Mouse (Mus musculus) hindbrain, embryonic 15.5 days (tissue): ENCODE data around the gene Zfr. TPM values are rescaled to one million over a fixed set of nuclear protein-coding genes. Genes with fewer than 3 reads are reported as not detected.
"Not testable (repeated sequence)": the region's sequence is repeated elsewhere in the genome, so short reads cannot be mapped to it uniquely, and the experiment has no call there.

Source experiments
- ATAC-seq: fragments of 200-750 bp; cut with Nextera tagmentation; 2 replicates; pipeline ENCODE4 v1.8.0; 2017; ENCODE audit warnings: low read depth, moderate number of reproducible peaks, moderate TSS enrichment; ENCODE audit not compliant: low FRiP score
- H3K27ac ChIP-seq: fragments of 300-500 bp; sonication (generic); replicated peaks from 2 replicates; pipeline ENCODE4 v1.5.1; 2015; ENCODE audit warnings: mild to moderate bottlenecking, inconsistent platforms
- H3K27me3 ChIP-seq: fragments of 300-500 bp; sonication (generic); 2 replicates; pipeline ENCODE4 v1.6.1; 2015; ENCODE audit warnings: control low read depth, inconsistent platforms
- H3K36me3 ChIP-seq: fragments of 300-500 bp; sonication (generic); 2 replicates; pipeline ENCODE4 v1.6.1; 2015; ENCODE audit warnings: control low read depth, inconsistent platforms
- H3K4me1 ChIP-seq: fragments of 300-500 bp; sonication (generic); replicated peaks from 2 replicates; pipeline ENCODE4 v1.6.1; 2015; ENCODE audit warnings: control low read depth, inconsistent platforms
- H3K4me2 ChIP-seq: fragments of 300-500 bp; sonication (generic); 2 replicates; pipeline ENCODE4 v1.6.1; 2015; ENCODE audit warnings: moderate library complexity, mild to moderate bottlenecking, inconsistent platforms
- H3K4me3 ChIP-seq: fragments of 300-500 bp; sonication (generic); 2 replicates; pipeline ENCODE4 v1.5.1; 2015; ENCODE audit warnings: mild to moderate bottlenecking, inconsistent platforms
- H3K9ac ChIP-seq: fragments of 300-500 bp; sonication (generic); 2 replicates; pipeline ENCODE4 v1.6.1; 2015; ENCODE audit warnings: inconsistent platforms
- H3K9me3 ChIP-seq: fragments of 300-500 bp; sonication (generic); 2 replicates; pipeline ENCODE4 v1.6.1; 2016; ENCODE audit warnings: control low read depth, inconsistent platforms
- WGBS: fragments of 180-500 bp; shearing (Covaris S2); methylation state at CpG from one replicate; pipeline ENCODE4 v1.1.7; 2015; 5-methylcytosine and 5-hydroxymethylcytosine counted together
- polyA plus RNA-seq: library from polyadenylated mRNA; unstranded; fragments of >200 nt; fragmentation: Nextera tagmentation; extraction: Ambion mirVana; gene quantifications from 2 replicates; pipeline ENCODE4 v1.2.1, GENCODE M21; 2015

Gene Zfr
- polyA plus RNA-seq, 1 experiment from 2014 or later: 153 TPM

GRCm38 (mm10) chr15:12211577-12211976, 93.9 kb downstream of the Zfr start:
- H3K4me2 ChIP-seq: no peak overlapping the region

GRCm38 (mm10) chr15:12212266-12212665, 94.6 kb downstream of the Zfr start:
- Histone ChIP-seq H3K9ac (no peak overlapping the region), H3K27me3 (no peaks in the 10 kb centered on the region), H3K36me3 (no peaks in the 10 kb centered on the region), H3K4me2 (no peak overlapping the region), H3K4me1 (peaks cover 26% of the 10 kb centered on the region), H3K4me3 (no peak overlapping the region), H3K27ac (no peak overlapping the region), H3K9me3 (no peaks in the 10 kb centered on the region)
- ATAC-seq: no peak
- WGBS: 81% methylated on average over 1 of the region's 1 CpGs

More at GRCm38 (mm10) chr15:12211577-12211976, 93.9 kb downstream of the Zfr start:
- Histone ChIP-seq H3K4me1 (peaks cover 32% of the 10 kb centered on the region), H3K27ac (no peak overlapping the region), H3K9ac (no peak overlapping the region), H3K36me3 (no peaks in the 10 kb centered on the region), H3K9me3 (no peaks in the 10 kb centered on the region), H3K4me3 (no peak overlapping the region), H3K27me3 (no peaks in the 10 kb centered on the region)
- WGBS: 62% methylated on average over 8 of the region's 8 CpGs
- peak; percentile 54; the same call in 1 of the 2 replicates for ATAC-seq

GRCm38 (mm10) chr15:12214531-12215414, 97.1 kb downstream of the Zfr start:
- no peak overlapping the region for H3K4me2 ChIP-seq
- no peak overlapping the region for H3K9ac ChIP-seq
- no peak overlapping the region for H3K4me3 ChIP-seq
- H3K27ac ChIP-seq: no peak overlapping the region
- no peaks in the 10 kb centered on the region for H3K9me3 ChIP-seq
- 69% methylated on average over 14 of the region's 14 CpGs for WGBS
- peaks cover 15% of the 10 kb centered on the region for H3K4me1 ChIP-seq
- H3K36me3 ChIP-seq: no peaks in the 10 kb centered on the region
- no peak for ATAC-seq
- no peaks in the 10 kb centered on the region for H3K27me3 ChIP-seq

- Histone ChIP-seq H3K27me3 (no peaks in the 10 kb centered on the region), H3K9me3 (no peaks in the 10 kb centered on the region), H3K9ac (no peak overlapping the region), H3K4me3 (no peak overlapping the region), H3K4me2 (no peak overlapping the region), H3K36me3 (no peaks in the 10 kb centered on the region), H3K4me1 (peaks cover 15% of the 10 kb centered on the region), H3K27ac (no peak overlapping the region)
- WGBS: 87% methylated on average over 5 of the region's 5 CpGs
- ATAC-seq: no peak
Measured at GRCm38 (mm10) chr15:12215415-12215718, 97.7 kb downstream of the Zfr start.

GRCm38 (mm10) chr15:12216119-12216518, 98.5 kb downstream of the Zfr start:
- WGBS: 94% methylated on average over 8 of the region's 8 CpGs
- no peak for ATAC-seq
- H3K36me3 ChIP-seq: no peaks in the 10 kb centered on the region

GRCm38 (mm10) chr15:12216798-12217197, 99.2 kb downstream of the Zfr start:
- Histone ChIP-seq H3K4me2 (no peak overlapping the region), H3K36me3 (no peaks in the 10 kb centered on the region), H3K4me1 (peaks cover 14% of the 10 kb centered on the region), H3K9ac (no peak overlapping the region), H3K4me3 (no peak overlapping the region), H3K27ac (no peak overlapping the region), H3K27me3 (no peaks in the 10 kb centered on the region), H3K9me3 (no peaks in the 10 kb centered on the region)
- 83% methylated on average over 13 of the region's 13 CpGs for WGBS
- no peak for ATAC-seq

More at GRCm38 (mm10) chr15:12216119-12216518, 98.5 kb downstream of the Zfr start:
- Histone ChIP-seq H3K4me2 (no peak overlapping the region), H3K4me1 (peaks cover 15% of the 10 kb centered on the region), H3K9me3 (no peaks in the 10 kb centered on the region), H3K9ac (no peak overlapping the region), H3K27me3 (no peaks in the 10 kb centered on the region), H3K27ac (no peak overlapping the region), H3K4me3 (no peak overlapping the region)

GRCm38 (mm10) chr15:12217332-12217731, 99.7 kb downstream of the Zfr start:
- not testable (repeated sequence) for H3K9ac ChIP-seq, H3K27ac ChIP-seq, H3K36me3 ChIP-seq, H3K4me3 ChIP-seq, H3K9me3 ChIP-seq, H3K4me2 ChIP-seq, ATAC-seq, H3K27me3 ChIP-seq
- 83% methylated on average over 3 of the region's 3 CpGs for WGBS
- peaks cover 19% of the 10 kb centered on the region for H3K4me1 ChIP-seq

- 34% methylated on average over 5 of the region's 5 CpGs for WGBS
- Histone ChIP-seq H3K27me3 (no peaks in the 10 kb centered on the region), H3K4me1 (peaks cover 24% of the 10 kb centered on the region), H3K4me3 (no peak overlapping the region), H3K9me3 (no peaks in the 10 kb centered on the region), H3K36me3 (no peaks in the 10 kb centered on the region), H3K9ac (no peak overlapping the region), H3K27ac (no peak overlapping the region), H3K4me2 (no peak overlapping the region)
- no peak for ATAC-seq
Measured at GRCm38 (mm10) chr15:12217849-12218248, 100.2 kb downstream of the Zfr start.

GRCm38 (mm10) chr15:12218583-12219382, 101.2 kb downstream of the Zfr start:
- no peak overlapping the region for H3K4me3 ChIP-seq
- WGBS: 91% methylated on average over 11 of the region's 11 CpGs
- H3K4me1 ChIP-seq: peaks cover 30% of the 10 kb centered on the region
- no peaks in the 10 kb centered on the region for H3K36me3 ChIP-seq
- H3K4me2 ChIP-seq: no peak overlapping the region
- no peak overlapping the region for H3K27ac ChIP-seq
- H3K27me3 ChIP-seq: no peaks in the 10 kb centered on the region
- H3K9ac ChIP-seq: no peak overlapping the region
- ATAC-seq: no peak
- no peaks in the 10 kb centered on the region for H3K9me3 ChIP-seq

- Histone ChIP-seq H3K4me1 (peaks cover 21% of the 10 kb centered on the region), H3K9me3 (no peaks in the 10 kb centered on the region), H3K36me3 (no peaks in the 10 kb centered on the region), H3K4me2 (no peak overlapping the region), H3K27ac (no peak overlapping the region), H3K27me3 (no peaks in the 10 kb centered on the region), H3K4me3 (no peak overlapping the region), H3K9ac (no peak overlapping the region)
- no peak for ATAC-seq
- WGBS: 86% methylated on average over 13 of the region's 13 CpGs
Measured at GRCm38 (mm10) chr15:12221131-12221530, 103.5 kb downstream of the Zfr start.

- H3K36me3 ChIP-seq: no peaks in the 10 kb centered on the region
- H3K4me2 ChIP-seq: no peak overlapping the region
- H3K9me3 ChIP-seq: no peaks in the 10 kb centered on the region
- no peaks in the 10 kb centered on the region for H3K27me3 ChIP-seq
- H3K4me1 ChIP-seq: peaks cover 21% of the 10 kb centered on the region
- WGBS: 8% methylated on average over 8 of the region's 8 CpGs
- H3K4me3 ChIP-seq: no peak overlapping the region
- no peak; the same call in 1 of the 2 replicates for ATAC-seq
- H3K9ac ChIP-seq: no peak overlapping the region
- no peak overlapping the region for H3K27ac ChIP-seq
Measured at GRCm38 (mm10) chr15:12222564-12223302, 105.1 kb downstream of the Zfr start.

- Histone ChIP-seq H3K9ac (no peak overlapping the region), H3K4me3 (no peak overlapping the region), H3K36me3 (no peaks in the 10 kb centered on the region), H3K4me1 (peaks cover 23% of the 10 kb centered on the region), H3K27me3 (no peaks in the 10 kb centered on the region), H3K27ac (no peak overlapping the region), H3K4me2 (no peak overlapping the region), H3K9me3 (no peaks in the 10 kb centered on the region)
- WGBS: 51% methylated on average over 6 of the region's 6 CpGs
- ATAC-seq: no peak
Measured at GRCm38 (mm10) chr15:12223393-12223792, 105.8 kb downstream of the Zfr start.
